Mouse (Mus musculus): ENCODE data around the gene Fam114a2. TPM values are rescaled to one million over a fixed set of nuclear protein-coding genes. Genes with fewer than 3 reads are reported as not detected.
"Not testable (repeated sequence)": the region's sequence is repeated elsewhere in the genome, so short reads cannot be mapped to it uniquely, and the experiment has no call there.

The Fam114a2 gene
- 67.3 and 75.6 TPM in 2 replicates for polyA plus RNA-seq (2016; fragmentation: Nextera tagmentation; extraction: Ambion mirVana)

- Histone ChIP-seq H3K9ac (replicated peaks) (peak within 1 kb of the TSS; percentile 81), H3K36me3 (peaks cover 36% of the 10 kb centered on the region), H3K27ac (peak within 1 kb of the TSS; percentile 87), H3K4me2 (peak within 1 kb of the TSS; percentile 69), H3K9me3 (no peaks in the 10 kb centered on the region), H3K4me1 (replicated peaks) (peaks cover 12% of the 10 kb centered on the region), H3K27me3 (no peaks in the 10 kb centered on the region), H3K4me3 (replicated peaks) (peak within 1 kb of the TSS; percentile 87)
- ATAC-seq (ENCODE audit: insufficient number of reproducible peaks, insufficient read depth, low FRiP score, low TSS enrichment, low read depth) = peak; percentile 93
- under 1% methylated on average over 59 of the region's 59 CpGs for WGBS
Measured at GRCm38 (mm10) chr11:57518091-57518750, at the start of gene Fam114a2, which contains the start of gene Mfap3. Gene Fam114a2, minus strand, starts transcription at chr11:57518617. Gene Mfap3, plus strand, starts transcription at chr11:57518664.

GRCm38 (mm10) chr11:57566091-57567035 is 47.9 kb upstream of the Fam114a2 start:
- Histone ChIP-seq H3K4me3 (replicated peaks) (no peak overlapping the region), H3K36me3 (no peaks in the 10 kb centered on the region), H3K9me3 (peaks cover 13% of the 10 kb centered on the region), H3K9ac (replicated peaks) (no peak overlapping the region), H3K4me2 (no peak overlapping the region), H3K4me1 (replicated peaks) (peaks cover 12% of the 10 kb centered on the region), H3K27ac (no peak overlapping the region), H3K27me3 (no peaks in the 10 kb centered on the region)
- no peak for ATAC-seq (ENCODE audit: insufficient number of reproducible peaks, insufficient read depth, low FRiP score, low TSS enrichment, low read depth)
- 40% methylated on average over 18 of the region's 18 CpGs for WGBS

GRCm38 (mm10) chr11:57564564-57564963 is 46.1 kb upstream of the Fam114a2 start:
- H3K36me3 ChIP-seq = no peaks in the 10 kb centered on the region
- no peak for ATAC-seq (ENCODE audit: insufficient number of reproducible peaks, insufficient read depth, low FRiP score, low TSS enrichment, low read depth)

GRCm38 (mm10) chr11:57557936-57558335 is 39.5 kb upstream of the Fam114a2 start:
- not testable (repeated sequence) for H3K27me3 ChIP-seq; ATAC-seq (ENCODE audit: insufficient number of reproducible peaks, insufficient read depth, low FRiP score, low TSS enrichment, low read depth); H3K4me1 ChIP-seq (replicated peaks); H3K27ac ChIP-seq; H3K4me2 ChIP-seq; H3K4me3 ChIP-seq (replicated peaks); H3K36me3 ChIP-seq; H3K9ac ChIP-seq (replicated peaks); H3K9me3 ChIP-seq
- WGBS = 74% methylated on average over 10 of the region's 10 CpGs

More at GRCm38 (mm10) chr11:57564564-57564963, 46.1 kb upstream of the Fam114a2 start:
- peaks cover 12% of the 10 kb centered on the region for H3K4me1 ChIP-seq (replicated peaks)
- no peak overlapping the region for H3K4me3 ChIP-seq (replicated peaks)
- no peak overlapping the region for H3K4me2 ChIP-seq
- 65% methylated on average over 12 of the region's 12 CpGs for WGBS
- H3K27me3 ChIP-seq = no peaks in the 10 kb centered on the region
- no peak overlapping the region for H3K9ac ChIP-seq (replicated peaks)
- H3K9me3 ChIP-seq = peaks cover 1% of the 10 kb centered on the region; the same call in 1 of the 2 replicates
- no peak overlapping the region for H3K27ac ChIP-seq

- Histone ChIP-seq H3K36me3 (no peaks in the 10 kb centered on the region), H3K9ac (replicated peaks) (no peak overlapping the region), H3K9me3 (no peaks in the 10 kb centered on the region), H3K4me1 (replicated peaks) (peaks cover 15% of the 10 kb centered on the region; the same call in 1 of the 2 replicates), H3K27ac (no peak overlapping the region), H3K4me2 (no peak overlapping the region), H3K27me3 (0 out of 2 replicates have a peak, but pooled peaks cover 7% of the 10 kb centered on the region), H3K4me3 (replicated peaks) (no peak overlapping the region)
- 68% methylated on average over 9 of the region's 9 CpGs for WGBS
- ATAC-seq (ENCODE audit: insufficient number of reproducible peaks, insufficient read depth, low FRiP score, low TSS enrichment, low read depth) = no peak
Measured at GRCm38 (mm10) chr11:57553015-57553780, 34.8 kb upstream of the Fam114a2 start.

GRCm38 (mm10) chr11:57551016-57551415 is 32.6 kb upstream of the Fam114a2 start:
- no peak overlapping the region for H3K27ac ChIP-seq
- H3K36me3 ChIP-seq = no peaks in the 10 kb centered on the region
- no peak for ATAC-seq (ENCODE audit: insufficient number of reproducible peaks, insufficient read depth, low FRiP score, low TSS enrichment, low read depth)
- WGBS = 91% methylated on average over 8 of the region's 8 CpGs
- no peak overlapping the region for H3K4me3 ChIP-seq (replicated peaks)
- H3K4me1 ChIP-seq (replicated peaks) = peaks cover 24% of the 10 kb centered on the region; the same call in 1 of the 2 replicates
- H3K27me3 ChIP-seq = 0 out of 2 replicates have a peak, but pooled peaks cover 7% of the 10 kb centered on the region
- H3K9ac ChIP-seq (replicated peaks) = no peak overlapping the region
- no peak overlapping the region for H3K4me2 ChIP-seq
- no peaks in the 10 kb centered on the region for H3K9me3 ChIP-seq

- H3K4me3 ChIP-seq (replicated peaks) = no peak overlapping the region
- WGBS = 92% methylated on average over 2 of the region's 2 CpGs
- H3K4me1 ChIP-seq (replicated peaks) = peaks cover 24% of the 10 kb centered on the region; the same call in 1 of the 2 replicates
- H3K27me3 ChIP-seq = 0 out of 2 replicates have a peak, but pooled peaks cover 7% of the 10 kb centered on the region
- H3K4me2 ChIP-seq = no peak overlapping the region
- H3K9me3 ChIP-seq = no peaks in the 10 kb centered on the region
- H3K27ac ChIP-seq = no peak overlapping the region
- no peak for ATAC-seq (ENCODE audit: insufficient number of reproducible peaks, insufficient read depth, low FRiP score, low TSS enrichment, low read depth)
- no peak overlapping the region for H3K9ac ChIP-seq (replicated peaks)
- no peaks in the 10 kb centered on the region for H3K36me3 ChIP-seq
Measured at GRCm38 (mm10) chr11:57550230-57550629, 31.8 kb upstream of the Fam114a2 start.

GRCm38 (mm10) chr11:57548618-57549550 is 30.5 kb upstream of the Fam114a2 start:
- peaks cover 24% of the 10 kb centered on the region; the same call in 1 of the 2 replicates for H3K4me1 ChIP-seq (replicated peaks)
- H3K9ac ChIP-seq (replicated peaks) = 0 out of 2 replicates have a peak overlapping the region, but pooled peaks have one; percentile 1
- no peaks in the 10 kb centered on the region for H3K36me3 ChIP-seq
- peak; percentile 72 for ATAC-seq (ENCODE audit: insufficient number of reproducible peaks, insufficient read depth, low FRiP score, low TSS enrichment, low read depth)
- 0 out of 2 replicates have a peak overlapping the region, but pooled peaks have one; percentile 1 for H3K4me3 ChIP-seq (replicated peaks)
- H3K27ac ChIP-seq = no peak overlapping the region
- no peaks in the 10 kb centered on the region for H3K9me3 ChIP-seq
- H3K27me3 ChIP-seq = 0 out of 2 replicates have a peak, but pooled peaks cover 7% of the 10 kb centered on the region
- 21% methylated on average over 18 of the region's 18 CpGs for WGBS
- peak overlapping the region; percentile 43 for H3K4me2 ChIP-seq

GRCm38 (mm10) chr11:57540681-57541080 is 22.3 kb upstream of the Fam114a2 start:
- Histone ChIP-seq H3K36me3 (no peaks in the 10 kb centered on the region), H3K4me3 (replicated peaks) (no peak overlapping the region), H3K4me2 (no peak overlapping the region), H3K4me1 (replicated peaks) (no peaks in the 10 kb centered on the region), H3K9ac (replicated peaks) (no peak overlapping the region), H3K27me3 (no peaks in the 10 kb centered on the region), H3K27ac (no peak overlapping the region), H3K9me3 (no peaks in the 10 kb centered on the region)
- 89% methylated on average over 2 of the region's 2 CpGs for WGBS
- ATAC-seq (ENCODE audit: insufficient number of reproducible peaks, insufficient read depth, low FRiP score, low TSS enrichment, low read depth) = no peak

All from limb, embryonic 12.5 days (tissue).